Mouse (Mus musculus): ENCODE results near the gene Lrrc4b. TPM values are rescaled to one million over a fixed set of nuclear protein-coding genes. Genes with fewer than 3 reads are reported as not detected.

The Lrrc4b gene
- polyA plus RNA-seq, 1 experiment from 2014 or later = not detected

DNA sequence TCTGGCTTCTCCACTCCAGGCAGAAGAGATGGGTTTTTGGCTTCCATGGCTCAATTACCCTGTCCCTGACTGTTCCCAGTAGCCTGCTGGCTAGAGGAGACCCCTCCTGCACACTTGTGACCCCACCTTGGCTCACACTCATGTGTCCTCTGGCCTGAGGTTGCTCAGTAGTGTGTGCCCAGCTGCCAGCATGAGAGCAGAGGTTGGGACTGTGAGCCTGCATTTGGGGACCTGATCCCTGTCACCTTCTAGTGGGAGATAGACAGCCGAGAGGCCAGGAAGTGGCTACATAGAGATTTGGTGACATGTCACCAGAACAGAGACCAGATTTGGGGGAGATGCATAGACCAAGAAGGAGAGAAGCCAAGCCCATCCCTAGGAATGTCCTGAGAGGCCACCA is 8.4 kb downstream of the Lrrc4b start:
- Histone ChIP-seq H3K9me3 (replicated peaks) (no peaks in the 10 kb centered on the region), H3K27ac (no peak overlapping the region), H3K4me2 (no peak overlapping the region), H3K9ac (no peak overlapping the region), H3K27me3 (peaks cover 83% of the 10 kb centered on the region), H3K36me3 (no peaks in the 10 kb centered on the region), H3K4me1 (replicated peaks) (peaks cover 30% of the 10 kb centered on the region), H3K4me3 (replicated peaks) (no peak overlapping the region)
- WGBS (ENCODE audit: insufficient replicate concordance) = 28% methylated on average over 1 of the region's 1 CpGs
- no peak for DNase-seq
- no peak for ATAC-seq (ENCODE audit: low read depth)

DNA sequence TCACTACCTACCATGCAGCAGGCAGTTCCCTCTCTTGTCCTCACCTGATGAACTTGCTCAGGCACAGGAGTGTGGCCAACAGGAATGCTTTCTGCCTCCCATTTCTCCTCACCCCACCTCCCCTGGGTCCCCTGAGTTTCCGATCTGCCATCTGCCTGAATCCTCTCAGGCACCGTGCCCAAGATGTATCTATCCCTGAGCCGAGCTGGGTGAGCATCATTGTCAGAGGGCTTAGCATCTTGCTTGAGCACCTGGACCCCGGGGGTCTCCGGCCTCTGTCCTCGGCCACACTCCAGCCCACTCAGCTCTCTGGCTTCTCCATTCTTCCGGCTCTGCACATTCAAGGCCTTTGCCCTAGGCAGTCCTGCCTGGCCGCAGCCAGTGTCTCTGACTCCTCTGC is 9.1 kb downstream of the Lrrc4b start:
- H3K4me3 ChIP-seq (replicated peaks) = no peak overlapping the region
- H3K27me3 ChIP-seq = peaks cover 84% of the 10 kb centered on the region
- H3K27ac ChIP-seq = no peak overlapping the region
- 56% methylated on average over 8 of the region's 8 CpGs for WGBS (ENCODE audit: insufficient replicate concordance)
- H3K4me2 ChIP-seq = no peak overlapping the region
- H3K9ac ChIP-seq = no peak overlapping the region
- H3K9me3 ChIP-seq (replicated peaks) = no peaks in the 10 kb centered on the region
- no peaks in the 10 kb centered on the region for H3K36me3 ChIP-seq
- no peak for ATAC-seq (ENCODE audit: low read depth)
- peaks cover 29% of the 10 kb centered on the region for H3K4me1 ChIP-seq (replicated peaks)
- no peak for DNase-seq

DNA sequence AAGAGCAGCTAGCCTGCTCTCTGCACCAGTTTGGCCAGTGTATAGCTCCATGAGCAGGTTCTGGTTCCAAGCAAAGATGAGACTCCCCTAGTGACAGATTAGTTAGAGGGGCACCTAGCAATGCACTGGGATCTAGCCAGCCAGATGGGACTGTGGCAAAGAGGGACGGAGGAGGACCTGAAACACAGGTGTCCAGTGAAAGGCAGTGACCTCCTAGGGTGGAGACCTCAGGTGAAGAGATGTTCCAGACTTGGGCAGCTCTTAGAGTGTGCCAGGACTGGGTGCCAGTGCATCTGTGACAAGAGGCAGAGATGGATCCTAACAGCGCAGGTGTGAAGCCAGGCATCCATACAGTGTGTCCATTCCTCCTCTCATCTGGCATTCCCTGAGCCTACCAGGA is 10.9 kb downstream of the Lrrc4b start:
- Histone ChIP-seq H3K9ac (no peak overlapping the region), H3K27me3 (peaks cover 95% of the 10 kb centered on the region), H3K4me2 (no peak overlapping the region), H3K4me3 (replicated peaks) (no peak overlapping the region), H3K9me3 (replicated peaks) (no peaks in the 10 kb centered on the region), H3K27ac (no peak overlapping the region), H3K4me1 (replicated peaks) (peaks cover 16% of the 10 kb centered on the region), H3K36me3 (no peaks in the 10 kb centered on the region)
- DNase-seq (no peak), ATAC-seq (ENCODE audit: low read depth) (no peak)
- WGBS (ENCODE audit: insufficient replicate concordance) = 53% methylated on average over 2 of the region's 2 CpGs

GRCm38 (mm10) chr7:44440479-44440878 is 11.7 kb downstream of the Lrrc4b start:
- no peak for DNase-seq
- ATAC-seq (ENCODE audit: low read depth) = no peak
- Histone ChIP-seq H3K27me3 (peaks cover 95% of the 10 kb centered on the region), H3K36me3 (no peaks in the 10 kb centered on the region), H3K9me3 (replicated peaks) (no peaks in the 10 kb centered on the region), H3K4me2 (no peak overlapping the region), H3K4me1 (replicated peaks) (peaks cover 16% of the 10 kb centered on the region), H3K4me3 (replicated peaks) (no peak overlapping the region), H3K27ac (no peak overlapping the region), H3K9ac (no peak overlapping the region)
- 57% methylated on average over 1 of the region's 1 CpGs for WGBS (ENCODE audit: insufficient replicate concordance)

- Histone ChIP-seq H3K4me2 (no peak overlapping the region), H3K4me3 (replicated peaks) (no peak overlapping the region), H3K27me3 (peaks cover 95% of the 10 kb centered on the region), H3K27ac (no peak overlapping the region), H3K9me3 (replicated peaks) (no peaks in the 10 kb centered on the region), H3K4me1 (replicated peaks) (peaks cover 9% of the 10 kb centered on the region), H3K36me3 (no peaks in the 10 kb centered on the region), H3K9ac (no peak overlapping the region)
- WGBS (ENCODE audit: insufficient replicate concordance) = 7% methylated on average over 1 of the region's 1 CpGs
- ATAC-seq (ENCODE audit: low read depth) = no peak
- DNase-seq = no peak
Measured at GRCm38 (mm10) chr7:44441180-44441579, 12.4 kb downstream of the Lrrc4b start.

- Histone ChIP-seq H3K4me3 (replicated peaks) (no peak overlapping the region), H3K27me3 (peaks cover 95% of the 10 kb centered on the region), H3K9ac (no peak overlapping the region), H3K4me1 (replicated peaks) (peaks cover 4% of the 10 kb centered on the region), H3K27ac (no peak overlapping the region), H3K4me2 (no peak overlapping the region), H3K36me3 (no peaks in the 10 kb centered on the region), H3K9me3 (replicated peaks) (no peaks in the 10 kb centered on the region)
- 3% methylated on average over 12 of the region's 14 CpGs for WGBS (ENCODE audit: insufficient replicate concordance)
- DNase-seq (no peak), ATAC-seq (ENCODE audit: low read depth) (no peak)
Measured at GRCm38 (mm10) chr7:44441648-44442109, 12.9 kb downstream of the Lrrc4b start.

- H3K36me3 ChIP-seq = no peaks in the 10 kb centered on the region
- H3K9ac ChIP-seq = no peak overlapping the region
- DNase-seq (no peak), ATAC-seq (ENCODE audit: low read depth) (no peak)
- no peak overlapping the region for H3K4me3 ChIP-seq (replicated peaks)
- no peak overlapping the region for H3K4me2 ChIP-seq
- no peak overlapping the region for H3K27ac ChIP-seq
- no peaks in the 10 kb centered on the region for H3K9me3 ChIP-seq (replicated peaks)
- WGBS (ENCODE audit: insufficient replicate concordance) = 1% methylated on average over 14 of the region's 14 CpGs
- H3K4me1 ChIP-seq (replicated peaks) = no peaks in the 10 kb centered on the region
- H3K27me3 ChIP-seq = peaks cover 98% of the 10 kb centered on the region
Measured at GRCm38 (mm10) chr7:44442407-44442821, 13.6 kb downstream of the Lrrc4b start.

DNA sequence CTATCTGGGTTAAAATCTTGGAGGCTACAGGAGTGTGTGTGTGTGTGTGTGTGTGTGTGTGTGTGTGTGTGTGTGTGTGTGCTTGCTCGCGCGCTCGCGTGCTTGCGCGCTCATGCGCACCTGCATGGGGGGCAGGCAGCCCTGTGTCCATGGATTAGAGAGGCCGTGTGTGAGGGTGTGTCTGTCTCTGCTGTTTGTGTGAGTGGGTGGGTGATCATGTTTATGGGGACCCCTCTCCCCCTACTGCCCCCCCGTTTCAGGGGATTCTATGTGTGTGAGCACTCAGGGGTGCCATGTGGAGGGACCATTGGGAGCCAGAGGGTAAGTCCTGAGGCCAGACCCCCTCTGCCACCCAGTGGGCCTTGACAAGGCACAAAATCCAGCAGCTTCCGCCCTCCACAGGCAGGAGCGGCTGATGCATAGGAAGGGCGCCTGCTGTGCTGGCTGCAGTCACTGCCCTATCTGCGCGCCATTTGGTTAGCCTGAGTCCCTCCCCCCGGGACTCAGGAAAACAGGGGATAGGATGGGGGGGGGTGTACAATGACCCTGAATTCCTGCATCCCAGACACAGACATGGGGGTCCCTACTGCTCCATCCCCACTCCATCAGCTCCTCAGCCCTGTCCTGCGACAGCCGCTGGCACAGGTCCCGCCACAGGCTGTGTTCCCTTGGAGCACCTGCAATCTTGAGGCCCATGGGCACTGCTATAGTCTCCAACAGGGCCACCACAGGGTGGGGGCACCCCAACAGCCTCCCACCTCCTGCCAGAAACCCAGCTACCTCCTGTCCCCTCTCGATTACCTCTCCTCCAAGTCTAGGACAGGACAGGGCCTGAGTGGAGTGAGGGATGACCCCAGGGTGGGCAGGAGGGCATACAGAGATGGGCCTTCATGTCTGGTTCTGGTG is 14.7 kb downstream of the Lrrc4b start:
- no peak for ATAC-seq (ENCODE audit: low read depth)
- peaks cover 93% of the 10 kb centered on the region for H3K27me3 ChIP-seq
- no peaks in the 10 kb centered on the region for H3K4me1 ChIP-seq (replicated peaks)
- no peaks in the 10 kb centered on the region for H3K9me3 ChIP-seq (replicated peaks)
- 17% methylated on average over 20 of the region's 20 CpGs for WGBS (ENCODE audit: insufficient replicate concordance)
- H3K4me2 ChIP-seq = no peak overlapping the region
- no peak overlapping the region for H3K4me3 ChIP-seq (replicated peaks)
- no peak overlapping the region for H3K27ac ChIP-seq
- no peak overlapping the region for H3K9ac ChIP-seq
- no peaks in the 10 kb centered on the region for H3K36me3 ChIP-seq
- DNase-seq = no peak

- Histone ChIP-seq H3K4me3 (replicated peaks) (no peak overlapping the region), H3K4me2 (no peak overlapping the region), H3K27ac (no peak overlapping the region), H3K4me1 (replicated peaks) (no peaks in the 10 kb centered on the region), H3K9me3 (replicated peaks) (no peaks in the 10 kb centered on the region), H3K27me3 (peaks cover 91% of the 10 kb centered on the region), H3K36me3 (no peaks in the 10 kb centered on the region), H3K9ac (no peak overlapping the region)
- whole genome bisulfite sequencing (ENCODE audit: insufficient replicate concordance) = 8% methylated on average over 29 of the region's 29 CpGs
- no peak for DNase-seq
- no peak for ATAC-seq (ENCODE audit: low read depth)
Measured at GRCm38 (mm10) chr7:44444886-44445527, 16.2 kb downstream of the Lrrc4b start.

DNA sequence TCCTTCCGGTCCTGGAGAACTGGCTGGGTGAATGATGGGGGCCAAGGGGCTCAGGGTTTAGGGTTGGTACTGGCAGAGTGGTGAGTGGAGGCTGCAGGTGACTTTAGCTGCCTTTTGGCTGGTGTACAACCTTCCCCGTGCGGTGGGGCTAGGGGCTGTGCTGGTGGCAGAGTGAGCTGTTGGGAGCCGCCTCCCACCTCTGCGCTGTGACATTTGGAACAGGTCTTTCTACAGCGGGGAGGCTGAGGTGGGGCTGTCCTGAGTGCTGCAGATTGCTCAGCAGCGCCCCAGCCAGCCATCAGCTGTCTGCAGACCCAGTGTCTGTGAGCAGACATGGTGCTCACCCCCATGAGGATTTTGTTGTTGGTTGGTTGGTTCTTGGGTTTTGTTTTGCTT is 16.7 kb downstream of the Lrrc4b start:
- no peak overlapping the region for H3K27ac ChIP-seq
- ATAC-seq (ENCODE audit: low read depth) (no peak), DNase-seq (no peak)

DNA sequence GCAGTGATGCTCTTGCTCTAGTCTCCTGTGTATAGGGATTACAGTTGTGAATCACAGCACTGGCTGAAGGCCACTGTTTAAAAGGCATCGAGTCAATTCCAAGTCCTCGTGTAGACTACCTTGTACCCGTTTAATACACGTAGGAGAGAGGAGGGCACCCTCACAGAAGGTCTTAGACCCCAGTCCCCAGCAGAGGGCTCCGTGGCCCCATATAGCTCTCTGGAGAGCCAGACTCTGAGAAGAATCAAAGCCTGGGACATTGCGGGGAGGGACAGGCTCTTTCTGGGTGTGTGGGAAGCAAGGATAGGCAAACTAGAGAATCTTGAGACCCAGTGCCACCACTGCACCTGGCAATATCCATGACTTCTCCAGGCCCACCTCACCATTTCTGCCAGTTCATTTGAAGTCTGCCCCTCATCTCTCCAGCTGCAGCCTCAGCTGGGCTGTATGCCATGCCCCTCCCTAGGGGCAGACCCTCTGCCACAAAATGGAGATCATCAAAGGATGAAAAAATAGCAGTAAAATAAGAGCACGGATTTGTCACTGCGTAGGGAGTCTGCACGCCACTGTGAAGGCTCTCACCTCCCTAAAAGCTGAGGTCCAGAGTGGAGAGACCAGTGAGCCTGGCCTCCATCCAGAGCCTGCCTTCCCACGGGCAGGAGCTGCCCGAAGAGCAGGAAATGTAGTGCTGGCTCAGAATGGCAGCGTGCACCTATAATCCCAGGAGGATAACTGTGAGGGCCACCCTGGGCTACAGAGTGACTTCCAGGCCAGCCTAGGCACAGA is 17.4 kb downstream of the Lrrc4b start:
- WGBS (ENCODE audit: insufficient replicate concordance) = 39% methylated on average over 12 of the region's 12 CpGs

More for the DNA sequence above, 16.7 kb downstream of the Lrrc4b start:
- H3K36me3 ChIP-seq = no peaks in the 10 kb centered on the region
- H3K4me3 ChIP-seq (replicated peaks) = no peak overlapping the region
- no peak overlapping the region for H3K4me2 ChIP-seq
- WGBS (ENCODE audit: insufficient replicate concordance) = 6% methylated on average over 7 of the region's 7 CpGs
- no peak overlapping the region for H3K9ac ChIP-seq
- peaks cover 90% of the 10 kb centered on the region for H3K27me3 ChIP-seq
- H3K4me1 ChIP-seq (replicated peaks) = no peaks in the 10 kb centered on the region
- no peaks in the 10 kb centered on the region for H3K9me3 ChIP-seq (replicated peaks)

More for the DNA sequence above, 17.4 kb downstream of the Lrrc4b start:
- no peak overlapping the region for H3K4me2 ChIP-seq
- H3K9ac ChIP-seq = no peak overlapping the region
- H3K27me3 ChIP-seq = peaks cover 85% of the 10 kb centered on the region
- no peak overlapping the region for H3K27ac ChIP-seq
- DNase-seq = no peak
- H3K36me3 ChIP-seq = no peaks in the 10 kb centered on the region
- H3K4me1 ChIP-seq (replicated peaks) = no peaks in the 10 kb centered on the region
- ATAC-seq (ENCODE audit: low read depth) = no peak
- no peak overlapping the region for H3K4me3 ChIP-seq (replicated peaks)
- no peaks in the 10 kb centered on the region for H3K9me3 ChIP-seq (replicated peaks)

Data from liver, embryonic 13.5 days (tissue).